Mouse (Mus musculus): ENCODE measurements around the gene Lpp. TPM values are rescaled to one million over a fixed set of nuclear protein-coding genes. Genes with fewer than 3 reads are reported as not detected.

Lpp gene
- total and polyA plus RNA-seq, 2 experiments from 2014 or later = 8.4 to 13.1 TPM

GRCm38 (mm10) chr16:24501197-24501596, 107.9 kb downstream of the Lpp start:
- TF ChIP-seq CTCF (IDR thresholded peaks at IDR 0.05; ENCODE audit: low read depth) = no peak
- no peaks in the 10 kb centered on the region for H3K4me1 ChIP-seq (ENCODE audit: insufficient read depth, low read length)
- no peak overlapping the region for H3K4me2 ChIP-seq (ENCODE audit: low read depth, low read length)
- ATAC-seq (no peak), DNase-seq (ENCODE audit: low spot score) (no peak)
- H3K9ac ChIP-seq (replicated peaks; ENCODE audit: low read length) = no peak overlapping the region
- no peaks in the 10 kb centered on the region for H3K36me3 ChIP-seq (ENCODE audit: insufficient read depth, low read length)
- H3K4me3 ChIP-seq (ENCODE audit: low read length) = no peak overlapping the region
- no peaks in the 10 kb centered on the region for H3K9me3 ChIP-seq (ENCODE audit: low read length)
- no peaks in the 10 kb centered on the region for H3K27me3 ChIP-seq (ENCODE audit: insufficient read depth, low read length)
- WGBS = 75% methylated on average over 6 of the region's 6 CpGs
- no peak overlapping the region for H3K27ac ChIP-seq

- WGBS = 76% methylated on average over 11 of the region's 11 CpGs
- ATAC-seq (peak; percentile 57), DNase-seq (ENCODE audit: low spot score) (no peak)
- Histone ChIP-seq H3K27me3 (ENCODE audit: insufficient read depth, low read length) (no peaks in the 10 kb centered on the region), H3K4me1 (ENCODE audit: insufficient read depth, low read length) (no peaks in the 10 kb centered on the region), H3K4me2 (ENCODE audit: low read depth, low read length) (no peak overlapping the region), H3K9me3 (ENCODE audit: low read length) (no peaks in the 10 kb centered on the region), H3K9ac (replicated peaks; ENCODE audit: low read length) (no peak overlapping the region), H3K27ac (peak overlapping the region; percentile 38; the same call in 1 of the 2 replicates), H3K4me3 (ENCODE audit: low read length) (no peak overlapping the region), H3K36me3 (ENCODE audit: insufficient read depth, low read length) (no peaks in the 10 kb centered on the region)
- TF ChIP-seq CTCF (IDR thresholded peaks at IDR 0.05; ENCODE audit: low read depth) = no peak
Measured at GRCm38 (mm10) chr16:24501628-24502294, 108.5 kb downstream of the Lpp start.

GRCm38 (mm10) chr16:24502295-24502823, 109.1 kb downstream of the Lpp start:
- H3K9ac ChIP-seq (replicated peaks; ENCODE audit: low read length) = no peak overlapping the region
- H3K27ac ChIP-seq = peak overlapping the region; percentile 38; the same call in 1 of the 2 replicates
- no peak overlapping the region for H3K4me3 ChIP-seq (ENCODE audit: low read length)
- 0 out of 2 replicates have a peak, but pooled peaks have one; percentile 21 for TF ChIP-seq CTCF (IDR thresholded peaks at IDR 0.05; ENCODE audit: low read depth)
- H3K36me3 ChIP-seq (ENCODE audit: insufficient read depth, low read length) = no peaks in the 10 kb centered on the region
- peak; percentile 46 for DNase-seq (ENCODE audit: low spot score)
- peak; percentile 53 for ATAC-seq
- H3K4me2 ChIP-seq (ENCODE audit: low read depth, low read length) = no peak overlapping the region
- H3K27me3 ChIP-seq (ENCODE audit: insufficient read depth, low read length) = no peaks in the 10 kb centered on the region
- H3K4me1 ChIP-seq (ENCODE audit: insufficient read depth, low read length) = no peaks in the 10 kb centered on the region
- WGBS = 57% methylated on average over 3 of the region's 3 CpGs
- no peaks in the 10 kb centered on the region for H3K9me3 ChIP-seq (ENCODE audit: low read length)

GRCm38 (mm10) chr16:24504838-24505605, 111.7 kb downstream of the Lpp start:
- Histone ChIP-seq H3K27me3 (ENCODE audit: insufficient read depth, low read length) (no peaks in the 10 kb centered on the region), H3K36me3 (ENCODE audit: insufficient read depth, low read length) (no peaks in the 10 kb centered on the region), H3K27ac (no peak overlapping the region), H3K9me3 (ENCODE audit: low read length) (no peaks in the 10 kb centered on the region), H3K4me3 (ENCODE audit: low read length) (no peak overlapping the region), H3K9ac (replicated peaks; ENCODE audit: low read length) (no peak overlapping the region), H3K4me1 (ENCODE audit: insufficient read depth, low read length) (no peaks in the 10 kb centered on the region), H3K4me2 (ENCODE audit: low read depth, low read length) (no peak overlapping the region)
- TF ChIP-seq CTCF (IDR thresholded peaks at IDR 0.05; ENCODE audit: low read depth) = no peak
- WGBS = 82% methylated on average over 7 of the region's 7 CpGs
- no peak for DNase-seq (ENCODE audit: low spot score)
- ATAC-seq = no peak

- WGBS = 98% methylated on average over 2 of the region's 2 CpGs
- no peak for TF ChIP-seq CTCF (IDR thresholded peaks at IDR 0.05; ENCODE audit: low read depth)
- Histone ChIP-seq H3K27ac (no peak overlapping the region), H3K9me3 (ENCODE audit: low read length) (no peaks in the 10 kb centered on the region), H3K4me3 (ENCODE audit: low read length) (no peak overlapping the region), H3K27me3 (ENCODE audit: insufficient read depth, low read length) (no peaks in the 10 kb centered on the region), H3K9ac (replicated peaks; ENCODE audit: low read length) (no peak overlapping the region), H3K36me3 (ENCODE audit: insufficient read depth, low read length) (no peaks in the 10 kb centered on the region), H3K4me2 (ENCODE audit: low read depth, low read length) (no peak overlapping the region), H3K4me1 (ENCODE audit: insufficient read depth, low read length) (no peaks in the 10 kb centered on the region)
- ATAC-seq (no peak), DNase-seq (ENCODE audit: low spot score) (no peak)
Measured at GRCm38 (mm10) chr16:24506237-24506636, 112.9 kb downstream of the Lpp start.

- Histone ChIP-seq H3K36me3 (ENCODE audit: insufficient read depth, low read length) (no peaks in the 10 kb centered on the region), H3K9me3 (ENCODE audit: low read length) (no peaks in the 10 kb centered on the region), H3K4me1 (ENCODE audit: insufficient read depth, low read length) (no peaks in the 10 kb centered on the region), H3K27ac (no peak overlapping the region), H3K4me3 (ENCODE audit: low read length) (no peak overlapping the region), H3K4me2 (ENCODE audit: low read depth, low read length) (no peak overlapping the region), H3K27me3 (ENCODE audit: insufficient read depth, low read length) (no peaks in the 10 kb centered on the region), H3K9ac (replicated peaks; ENCODE audit: low read length) (no peak overlapping the region)
- no peak for TF ChIP-seq CTCF (IDR thresholded peaks at IDR 0.05; ENCODE audit: low read depth)
- no peak for DNase-seq (ENCODE audit: low spot score)
- 70% methylated on average over 4 of the region's 4 CpGs for WGBS
- no peak for ATAC-seq
Measured at GRCm38 (mm10) chr16:24506740-24507139, 113.4 kb downstream of the Lpp start.

Data from hindbrain, postnatal 0 days (tissue).